Mouse (Mus musculus) lung, postnatal 4 days (tissue): Measurements from ENCODE around the gene Gm21721.
"Not testable (repeated sequence)": the region's sequence is repeated elsewhere in the genome, so short reads cannot be mapped to it uniquely, and the experiment has no call there.

Experiments used
- DNase-seq, 2 experiments: peaks; one replicate each; pipeline ENCODE4 v3.0.0; 2021

The Gm21721 gene

GRCm38 (mm10) chrY:9202090-9202489 is at the start of gene Gm21721:
Gm21721 (minus strand) TSS chrY:9202190.
- DNase-seq: not testable (repeated sequence)
